Mouse (Mus musculus): ENCODE measurements around the gene Man2a1. TPM values are rescaled to one million over a fixed set of nuclear protein-coding genes. Genes with fewer than 3 reads are reported as not detected.
A peak's percentile ranks its signal among the peaks of the same experiment; 100 is the strongest.

Man2a1 gene
- polyA plus RNA-seq (2015; fragmentation: Nextera tagmentation; extraction: Ambion mirVana) = 5.4 and 9.0 TPM in 2 replicates

- Histone ChIP-seq H3K27ac (replicated peaks) (peak within 1 kb of the TSS; percentile 88), H3K4me1 (peaks cover 44% of the 10 kb centered on the region), H3K36me3 (no peaks in the 10 kb centered on the region), H3K9me3 (replicated peaks) (no peaks in the 10 kb centered on the region), H3K27me3 (replicated peaks) (no peaks in the 10 kb centered on the region), H3K9ac (replicated peaks) (peak within 1 kb of the TSS; percentile 81), H3K4me2 (peak within 1 kb of the TSS; percentile 95), H3K4me3 (replicated peaks) (peak within 1 kb of the TSS; percentile 80)
- ATAC-seq (ENCODE audit: low FRiP score) = peak; percentile 97
- WGBS = under 1% methylated on average over 38 of the region's 69 CpGs
These were observed at the start of gene Man2a1 for GRCm38 (mm10) chr17:64600372-64601090. Gene Man2a1, plus strand, starts transcription at chr17:64600736.

- no peak overlapping the region for H3K9ac ChIP-seq (replicated peaks)
- no peaks in the 10 kb centered on the region for H3K36me3 ChIP-seq
- no peak overlapping the region for H3K4me2 ChIP-seq
- H3K9me3 ChIP-seq (replicated peaks) = no peaks in the 10 kb centered on the region
- 0 out of 2 replicates have a peak, but pooled peaks cover 2% of the 10 kb centered on the region for H3K4me1 ChIP-seq
- H3K4me3 ChIP-seq (replicated peaks) = no peak overlapping the region
- no peak for ATAC-seq (ENCODE audit: low FRiP score)
- WGBS = 93% methylated on average over 10 of the region's 10 CpGs
- H3K27ac ChIP-seq (replicated peaks) = no peak overlapping the region
- no peaks in the 10 kb centered on the region for H3K27me3 ChIP-seq (replicated peaks)
These were observed 47.2 kb upstream of the Man2a1 start for GRCm38 (mm10) chr17:64553358-64553757.

- Histone ChIP-seq H3K4me1 (peaks cover 6% of the 10 kb centered on the region; the same call in 1 of the 2 replicates), H3K27me3 (replicated peaks) (no peaks in the 10 kb centered on the region), H3K4me2 (no peak overlapping the region), H3K36me3 (no peaks in the 10 kb centered on the region), H3K27ac (replicated peaks) (no peak overlapping the region), H3K9ac (replicated peaks) (no peak overlapping the region), H3K4me3 (replicated peaks) (no peak overlapping the region), H3K9me3 (replicated peaks) (no peaks in the 10 kb centered on the region)
- no peak for ATAC-seq (ENCODE audit: low FRiP score)
- WGBS = 78% methylated on average over 3 of the region's 3 CpGs
These were observed 45.6 kb upstream of the Man2a1 start for GRCm38 (mm10) chr17:64554901-64555300.

GRCm38 (mm10) chr17:64556661-64557445 is 43.7 kb upstream of the Man2a1 start:
- no peak overlapping the region for H3K9ac ChIP-seq (replicated peaks)
- no peaks in the 10 kb centered on the region for H3K27me3 ChIP-seq (replicated peaks)
- H3K36me3 ChIP-seq = no peaks in the 10 kb centered on the region
- ATAC-seq (ENCODE audit: low FRiP score) = no peak
- H3K9me3 ChIP-seq (replicated peaks) = no peaks in the 10 kb centered on the region
- no peak overlapping the region for H3K4me3 ChIP-seq (replicated peaks)
- H3K4me1 ChIP-seq = peaks cover 4% of the 10 kb centered on the region; the same call in 1 of the 2 replicates
- 86% methylated on average over 22 of the region's 22 CpGs for WGBS
- H3K27ac ChIP-seq (replicated peaks) = no peak overlapping the region
- no peak overlapping the region for H3K4me2 ChIP-seq

- peaks cover 4% of the 10 kb centered on the region; the same call in 1 of the 2 replicates for H3K4me1 ChIP-seq
- no peaks in the 10 kb centered on the region for H3K36me3 ChIP-seq
- 6% methylated on average over 4 of the region's 4 CpGs for WGBS
- no peak for ATAC-seq (ENCODE audit: low FRiP score)
- no peaks in the 10 kb centered on the region for H3K27me3 ChIP-seq (replicated peaks)
- H3K27ac ChIP-seq (replicated peaks) = no peak overlapping the region
- no peak overlapping the region for H3K9ac ChIP-seq (replicated peaks)
- no peak overlapping the region for H3K4me3 ChIP-seq (replicated peaks)
- H3K9me3 ChIP-seq (replicated peaks) = no peaks in the 10 kb centered on the region
- peak overlapping the region; percentile 26 for H3K4me2 ChIP-seq
These were observed 41.5 kb upstream of the Man2a1 start for GRCm38 (mm10) chr17:64558994-64559540.

- Histone ChIP-seq H3K4me2 (no peak overlapping the region), H3K9ac (replicated peaks) (no peak overlapping the region), H3K27ac (replicated peaks) (no peak overlapping the region), H3K27me3 (replicated peaks) (no peaks in the 10 kb centered on the region), H3K4me1 (no peaks in the 10 kb centered on the region), H3K36me3 (no peaks in the 10 kb centered on the region), H3K9me3 (replicated peaks) (no peaks in the 10 kb centered on the region), H3K4me3 (replicated peaks) (no peak overlapping the region)
- WGBS = 41% methylated on average over 6 of the region's 6 CpGs
- no peak for ATAC-seq (ENCODE audit: low FRiP score)
These were observed 34.1 kb upstream of the Man2a1 start for GRCm38 (mm10) chr17:64566435-64566834.

- 91% methylated on average over 3 of the region's 3 CpGs for WGBS
- H3K27me3 ChIP-seq (replicated peaks) = no peaks in the 10 kb centered on the region
- no peak overlapping the region for H3K4me3 ChIP-seq (replicated peaks)
These were observed 33.0 kb upstream of the Man2a1 start for GRCm38 (mm10) chr17:64567546-64567945.

GRCm38 (mm10) chr17:64573981-64574380 is 26.6 kb upstream of the Man2a1 start:
- H3K36me3 ChIP-seq = no peaks in the 10 kb centered on the region
- 89% methylated on average over 9 of the region's 9 CpGs for WGBS
- no peaks in the 10 kb centered on the region for H3K27me3 ChIP-seq (replicated peaks)
- H3K27ac ChIP-seq (replicated peaks) = no peak overlapping the region
- no peak overlapping the region for H3K9ac ChIP-seq (replicated peaks)
- H3K4me1 ChIP-seq = no peaks in the 10 kb centered on the region
- H3K4me2 ChIP-seq = no peak overlapping the region
- ATAC-seq (ENCODE audit: low FRiP score) = no peak
- no peak overlapping the region for H3K4me3 ChIP-seq (replicated peaks)
- no peaks in the 10 kb centered on the region for H3K9me3 ChIP-seq (replicated peaks)

More at GRCm38 (mm10) chr17:64567546-64567945, 33.0 kb upstream of the Man2a1 start:
- Histone ChIP-seq H3K9ac (replicated peaks) (no peak overlapping the region), H3K4me2 (no peak overlapping the region), H3K4me1 (no peaks in the 10 kb centered on the region), H3K27ac (replicated peaks) (no peak overlapping the region), H3K36me3 (no peaks in the 10 kb centered on the region), H3K9me3 (replicated peaks) (no peaks in the 10 kb centered on the region)
- no peak for ATAC-seq (ENCODE audit: low FRiP score)

- no peak overlapping the region for H3K4me2 ChIP-seq
- H3K9ac ChIP-seq (replicated peaks) = no peak overlapping the region
- no peak for ATAC-seq (ENCODE audit: low FRiP score)
- no peaks in the 10 kb centered on the region for H3K36me3 ChIP-seq
- H3K4me1 ChIP-seq = no peaks in the 10 kb centered on the region
- no peak overlapping the region for H3K4me3 ChIP-seq (replicated peaks)
- no peaks in the 10 kb centered on the region for H3K27me3 ChIP-seq (replicated peaks)
- WGBS = 78% methylated on average over 6 of the region's 6 CpGs
- H3K27ac ChIP-seq (replicated peaks) = no peak overlapping the region
- no peaks in the 10 kb centered on the region for H3K9me3 ChIP-seq (replicated peaks)
These were observed 25.3 kb upstream of the Man2a1 start for GRCm38 (mm10) chr17:64575240-64575639.

GRCm38 (mm10) chr17:64577485-64577884 is 23.1 kb upstream of the Man2a1 start:
- ATAC-seq (ENCODE audit: low FRiP score) = no peak
- Histone ChIP-seq H3K27me3 (replicated peaks) (no peaks in the 10 kb centered on the region), H3K9ac (replicated peaks) (no peak overlapping the region), H3K4me1 (no peaks in the 10 kb centered on the region), H3K4me3 (replicated peaks) (no peak overlapping the region), H3K4me2 (no peak overlapping the region), H3K36me3 (no peaks in the 10 kb centered on the region), H3K9me3 (replicated peaks) (no peaks in the 10 kb centered on the region), H3K27ac (replicated peaks) (no peak overlapping the region)
- WGBS = 43% methylated on average over 5 of the region's 5 CpGs

GRCm38 (mm10) chr17:64578346-64578745 is 22.2 kb upstream of the Man2a1 start:
- no peak for ATAC-seq (ENCODE audit: low FRiP score)
- Histone ChIP-seq H3K27me3 (replicated peaks) (no peaks in the 10 kb centered on the region), H3K36me3 (no peaks in the 10 kb centered on the region), H3K4me2 (no peak overlapping the region), H3K4me1 (no peaks in the 10 kb centered on the region), H3K4me3 (replicated peaks) (no peak overlapping the region), H3K27ac (replicated peaks) (no peak overlapping the region), H3K9ac (replicated peaks) (no peak overlapping the region), H3K9me3 (replicated peaks) (no peaks in the 10 kb centered on the region)
- 60% methylated on average over 4 of the region's 4 CpGs for WGBS
